8 mouse cellular contexts compared by ENCODE assay signal in the genomic region with DNA sequence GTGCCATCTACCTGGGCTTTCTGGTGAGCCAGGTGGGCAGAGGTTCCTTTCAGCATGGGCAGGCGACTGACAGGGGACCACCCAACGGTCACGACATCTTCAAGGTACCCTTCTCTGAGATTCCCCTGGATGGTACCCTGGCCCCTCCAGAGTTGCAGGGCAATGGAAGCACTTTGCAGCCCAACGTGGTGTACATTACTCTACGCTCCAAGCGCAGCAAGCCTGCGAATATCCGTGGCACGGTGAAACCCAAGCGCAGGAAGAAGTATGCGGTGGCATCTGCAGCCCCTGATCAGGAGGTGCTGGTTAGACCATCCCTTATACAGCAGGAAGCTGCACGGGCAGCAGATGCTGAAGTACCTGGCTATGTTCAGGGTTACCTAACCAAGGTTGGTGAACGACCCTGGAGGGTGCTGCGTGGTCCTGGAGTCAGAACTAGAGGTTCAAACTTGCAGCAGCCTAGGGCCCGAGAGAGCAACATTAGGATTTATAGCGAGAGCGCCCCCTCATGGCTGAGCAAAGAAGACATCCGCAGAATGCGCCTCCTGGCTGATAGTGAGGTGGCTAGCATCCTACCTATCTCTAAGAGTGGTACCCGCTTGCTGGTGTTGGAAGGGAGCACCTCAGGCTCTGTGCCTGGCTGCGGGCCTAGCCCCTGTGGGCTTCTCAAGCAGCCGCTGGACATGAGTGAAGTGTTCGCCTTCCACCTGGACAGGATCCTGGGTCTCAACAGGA. TPM values are rescaled to one million over a fixed set of nuclear protein-coding genes. Genes with fewer than 3 reads are reported as not detected.
A peak's percentile ranks its signal among the peaks of the same experiment; 100 is the strongest.
DNase-seq lines count a peak whose midpoint lies in the region; ATAC-seq and TF ChIP-seq lines count a peak whose summit lies in the region.

No protein-coding gene starts in this region.

- peak; percentile 76 for TF ChIP-seq CTCF in Patski (IDR thresholded peaks at IDR 0.05)

- CTCF ChIA-PET in Patski (lab: Charles Lee): interaction anchor here (0.7 to 10.6 kb wide), 8 partner anchors 8 to 171 kb away, joined by 3 to 210 read pairs (median 4); no protein-coding TSS in a partner anchor

- peaks cover 15% of the 10 kb centered on the region for H3K27me3 ChIP-seq in erythroblast, embryonic 14.5 days (ENCODE audit: control insufficient read depth)
- H3K27me3 ChIP-seq in Patski: no peaks in the 10 kb centered on the region
- H3K27me3 ChIP-seq in intestine, embryonic 16.5 days (replicated peaks; ENCODE audit: control insufficient read depth, insufficient read depth, low read length): no peaks in the 10 kb centered on the region
- H3K27me3 ChIP-seq in stomach, embryonic 15.5 days (replicated peaks): no peaks in the 10 kb centered on the region

- peak overlapping the region; percentile 60 for H3K9ac ChIP-seq in intestine, embryonic 16.5 days (ENCODE audit: low read depth, low read length)
- no peak overlapping the region; the same call in 1 of the 2 replicates for H3K9ac ChIP-seq in stomach, embryonic 15.5 days

- H3K4me1 ChIP-seq in erythroblast, embryonic 14.5 days (ENCODE audit: control insufficient read depth): peaks cover 3% of the 10 kb centered on the region
- H3K4me1 ChIP-seq in intestine, embryonic 16.5 days (ENCODE audit: control insufficient read depth, insufficient read depth, low read length): peaks cover 9% of the 10 kb centered on the region
- H3K4me1 ChIP-seq in stomach, embryonic 15.5 days: peaks cover 22% of the 10 kb centered on the region

- POLR2A ChIA-PET in Patski (lab: Charles Lee): no interaction called here

- H3K9me3 ChIP-seq in erythroblast, embryonic 14.5 days (ENCODE audit: control insufficient read depth, low read length): no peaks in the 10 kb centered on the region
- no peaks in the 10 kb centered on the region for H3K9me3 ChIP-seq in intestine, embryonic 16.5 days (ENCODE audit: control insufficient read depth, low read length)
- no peaks in the 10 kb centered on the region for H3K9me3 ChIP-seq in stomach, embryonic 15.5 days

- no peaks in the 10 kb centered on the region for H3K36me3 ChIP-seq in erythroblast, embryonic 14.5 days (ENCODE audit: control insufficient read depth)
- H3K36me3 ChIP-seq in intestine, embryonic 16.5 days (ENCODE audit: control insufficient read depth, insufficient read depth, low read length): no peaks in the 10 kb centered on the region
- H3K36me3 ChIP-seq in stomach, embryonic 15.5 days: no peaks in the 10 kb centered on the region

- peak overlapping the region; percentile 72 for H3K27ac ChIP-seq in intestine, embryonic 16.5 days (ENCODE audit: low read length)
- H3K27ac ChIP-seq in stomach, embryonic 15.5 days: peak overlapping the region; percentile 82

- in situ Hi-C loops in Patski (cut with MboI; ENCODE audit: low pct_unique_long_range_greater_than_20kb): no loop called here

- WGBS in intestine, embryonic 16.5 days: 63% methylated on average over 23 of the region's 23 CpGs
- WGBS in stomach, embryonic 15.5 days: 54% methylated on average over 23 of the region's 23 CpGs

- ATAC-seq in erythroblast, adult 5-6 weeks (replicated peaks; ENCODE audit: low FRiP score, poor library complexity, severe bottlenecking): no peak
- peak; percentile 12 for ATAC-seq in Patski
- peak; percentile 46 for ATAC-seq in granulocyte monocyte progenitor cell, adult 5-6 weeks (replicated peaks; ENCODE audit: poor library complexity, severe bottlenecking)
- ATAC-seq in intestine, embryonic 16.5 days: peak; percentile 40
- ATAC-seq in stomach, embryonic 15.5 days (ENCODE audit: insufficient read depth, low FRiP score, low read depth): peak; percentile 49; the same call in 1 of the 2 replicates

- DNase-seq in Patski (ENCODE audit: low read depth, low spot score): no peak
- peak; percentile 61 for DNase-seq in lung, postnatal 10 days
- no peak for DNase-seq in cerebellum, postnatal 36 days

- H3K4me3 ChIP-seq in erythroblast, embryonic 14.5 days (replicated peaks): peak overlapping the region; percentile 15
- H3K4me3 ChIP-seq in intestine, embryonic 16.5 days (ENCODE audit: low read length): peak overlapping the region; percentile 45
- peak overlapping the region; percentile 39 for H3K4me3 ChIP-seq in stomach, embryonic 15.5 days (replicated peaks)

- peak overlapping the region; percentile 53 for H3K4me2 ChIP-seq in intestine, embryonic 16.5 days (ENCODE audit: low read depth, low read length)
- H3K4me2 ChIP-seq in stomach, embryonic 15.5 days: peak overlapping the region; percentile 60

RNA-seq across cellular contexts. Expression of gene Fam198b, which starts 2.2 kb away (rescaled TPM):
- polyA plus RNA-seq in erythroblast, embryonic 14.5 days (2012): 0.01 TPM in 1 of 2 replicates, not detected in the other
- 0.38 TPM in 1 of 2 replicates, not detected in the other for total RNA-seq in erythroblast, adult 5-6 weeks (2015; ENCODE audit: low replicate concordance)
- not detected in 2 replicates for total RNA-seq in erythroblast, adult 5-6 weeks (2017; ENCODE audit: low replicate concordance)
- polyA plus RNA-seq in Patski (2021): 16.7 TPM
- total RNA-seq in granulocyte monocyte progenitor cell, adult 5-6 weeks (2014; fragmentation: Nextera tagmentation): 0.13 and 0.24 TPM in 2 replicates
- total RNA-seq in granulocyte monocyte progenitor cell, adult 5-6 weeks (2017): 0.04 and 0.05 TPM in 2 replicates
- polyA plus RNA-seq in intestine, embryonic 16.5 days (2015; fragmentation: Nextera tagmentation; extraction: Ambion mirVana): 9.3 and 13.0 TPM in 2 replicates
- 13.3 and 17.0 TPM in 2 replicates for polyA plus RNA-seq in stomach, embryonic 15.5 days (2015; fragmentation: Nextera tagmentation; extraction: Ambion mirVana)

RNA-seq across cellular contexts. Expression of gene Tmem144, which starts 34.0 kb away (rescaled TPM):
- polyA plus RNA-seq in erythroblast, embryonic 14.5 days (2012): not detected in 2 replicates
- 3.5 TPM in 1 of 2 replicates, not detected in the other for total RNA-seq in erythroblast, adult 5-6 weeks (2015; ENCODE audit: low replicate concordance)
- not detected in 2 replicates for total RNA-seq in erythroblast, adult 5-6 weeks (2017; ENCODE audit: low replicate concordance)
- 5.1 TPM for polyA plus RNA-seq in Patski (2021)
- total RNA-seq in granulocyte monocyte progenitor cell, adult 5-6 weeks (2014; fragmentation: Nextera tagmentation): 2.8 and 3.0 TPM in 2 replicates
- total RNA-seq in granulocyte monocyte progenitor cell, adult 5-6 weeks (2017): 2.7 and 2.8 TPM in 2 replicates
- 16.2 and 25.6 TPM in 2 replicates for polyA plus RNA-seq in intestine, embryonic 16.5 days (2015; fragmentation: Nextera tagmentation; extraction: Ambion mirVana)
- polyA plus RNA-seq in stomach, embryonic 15.5 days (2015; fragmentation: Nextera tagmentation; extraction: Ambion mirVana): 3.6 and 4.4 TPM in 2 replicates

Comparison
In these comparisons a context has a peak if more than half of its experiments do, and no peak if none do; other contexts are left out.
1. RNA of gene Fam198b, which starts 2.2 kb away (polyA plus RNA-seq): 13.3 to 17.0 TPM in stomach, embryonic 15.5 days, 16.7 TPM in Patski (single experiment) and 9.3 to 13.0 TPM in intestine, embryonic 16.5 days; 0.01 TPM in erythroblast, embryonic 14.5 days; every median in the first group is over 10 times any median in the second.
2. Peak in every context shown above with its lines, with median percentiles within 50 percentile points of each other: H3K4me3 ChIP-seq.